Mouse (Mus musculus) testis, adult 2 months (tissue): ENCODE measurements at regions not wholly inside any gene's neighbourhood (a gene's known extent, or its start where the extent isn't known, plus 50 kb on each side); places are given as distances from the start of the nearest gene placed in this dataset.

Source experiments
- H3K27ac ChIP-seq: fragments of 200-500 bp; 2 replicates; pipeline ENCODE4 v1.5.1; 2012; ENCODE audit warnings: low read depth, low read length; ENCODE audit not compliant: control insufficient read depth, insufficient read depth
- H3K27me3 ChIP-seq: fragments of 200-500 bp; 2 replicates; pipeline ENCODE4 v1.6.1; 2012; ENCODE audit warnings: mild to moderate bottlenecking, low read length, moderate library complexity; ENCODE audit not compliant: control insufficient read depth, insufficient read depth
- H3K36me3 ChIP-seq: fragments of 200-500 bp; 2 replicates; pipeline ENCODE4 v1.6.1; 2012; ENCODE audit warnings: mild to moderate bottlenecking, low read length; ENCODE audit not compliant: control insufficient read depth, insufficient read depth
- H3K4me1 ChIP-seq: fragments of 200-500 bp; 2 replicates; pipeline ENCODE4 v1.6.1; 2012; ENCODE audit warnings: low read length; ENCODE audit not compliant: control insufficient read depth, insufficient read depth
- H3K4me3 ChIP-seq: fragments of 200-500 bp; 2 replicates; pipeline ENCODE4 v1.5.1; 2012; ENCODE audit warnings: low read depth, mild to moderate bottlenecking, low read length, moderate library complexity, mixed read lengths; ENCODE audit not compliant: control insufficient read depth
- CTCF ChIP-seq: fragments of 200-500 bp; IDR thresholded peaks from 2 replicates; pipeline ENCODE4 v1.5.1; 2012; ENCODE audit warnings: low read depth, mild to moderate bottlenecking, inconsistent platforms, low read length, moderate library complexity; ENCODE audit not compliant: control insufficient read depth, insufficient read depth, insufficient replicate concordance
- POLR2A ChIP-seq: fragments of 200-500 bp; IDR thresholded peaks from 2 replicates; pipeline ENCODE4 v1.6.1; 2012; ENCODE audit warnings: low read depth, mild to moderate bottlenecking, inconsistent platforms, low read length, moderate library complexity; ENCODE audit not compliant: control insufficient read depth

GRCm38 (mm10) chr5:128482617-128483440 is 50.0 kb upstream of the Tmem132d start:
- Histone ChIP-seq H3K36me3 (no peaks in the 10 kb centered on the region), H3K27ac (no peak overlapping the region), H3K4me1 (peaks cover 11% of the 10 kb centered on the region), H3K27me3 (peaks cover 3% of the 10 kb centered on the region), H3K4me3 (no peak overlapping the region; the same call in none of the 2 replicates)
- TF ChIP-seq CTCF: no peak
- TF ChIP-seq POLR2A: no peak
